Comparison of ENCODE assay signal across 12 mouse cellular contexts in the genomic region with DNA sequence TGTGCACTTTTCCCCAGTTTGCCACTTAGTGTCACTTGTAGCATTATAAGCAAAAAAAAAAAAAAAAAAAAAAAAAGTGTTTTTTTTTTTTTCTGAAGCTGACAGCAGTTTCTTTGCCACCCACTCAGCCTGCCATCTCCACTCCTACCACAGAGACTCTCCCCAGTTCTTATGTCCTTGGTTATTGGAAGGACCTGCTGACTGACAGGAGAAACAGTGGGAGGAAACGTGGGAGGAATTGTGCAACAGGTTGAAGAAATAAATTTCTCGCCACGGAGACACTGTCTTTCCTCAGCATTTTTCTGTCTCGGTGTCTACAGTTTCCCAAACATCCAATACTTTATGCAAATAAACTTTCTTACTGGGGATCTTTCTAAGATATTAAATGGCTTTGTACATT.
"Had no signal": no experiment of that assay in that cellular context is flagged by ENCODE, and none has a peak within 500 bp of the region (broad histone marks: within the 10 kb centered on the region; RNA-seq: fewer than 3 reads in every experiment).

No protein-coding gene starts in this region.

- ATAC-seq: hindbrain, postnatal 0 days; liver, embryonic 12.5 days; midbrain, embryonic 16.5 days had no signal

- DNase-seq: kidney, adult 11 months; kidney, postnatal 14 days; layer of hippocampus, adult 9-11 months; layer of hippocampus, postnatal 36 days; thymus, adult 18-20 months; thymus, postnatal 14 days had no signal

- H3K4me1 ChIP-seq: limb, embryonic 15.5 days; liver, embryonic 12.5 days; lung, embryonic 15.5 days; midbrain, embryonic 12.5 days had no signal

- H3K4me3 ChIP-seq: limb, embryonic 15.5 days; liver, embryonic 12.5 days; lung, embryonic 15.5 days; midbrain, embryonic 12.5 days had no signal
